Mouse (Mus musculus): ENCODE measurements at regions not wholly inside any gene's neighbourhood (a gene's known extent, or its start where the extent isn't known, plus 50 kb on each side); places are given as distances from the start of the nearest gene placed in this dataset.
A peak's percentile ranks its signal among the peaks of the same experiment; 100 is the strongest.

GRCm38 (mm10) chr14:72081473-72081872, 410.2 kb downstream of the Gm9195 start:
- no peak for DNase-seq

GRCm38 (mm10) chr14:72064111-72064812, 427.4 kb downstream of the Gm9195 start:
- DNase-seq: no peak

- no peak for DNase-seq
Observed at GRCm38 (mm10) chr14:72042881-72043236, 448.8 kb downstream of the Gm9195 start.

- no peak for DNase-seq
Observed at GRCm38 (mm10) chr14:72042112-72042880, 449.3 kb downstream of the Gm9195 start.

- no peak for DNase-seq
Observed at GRCm38 (mm10) chr14:72030396-72030795, 461.2 kb downstream of the Gm9195 start.

GRCm38 (mm10) chr14:72027362-72028020, 464.1 kb downstream of the Gm9195 start:
- no peak for DNase-seq

GRCm38 (mm10) chr14:72004371-72004770, 487.3 kb downstream of the Gm9195 start:
- DNase-seq: no peak

- DNase-seq: no peak
Observed at GRCm38 (mm10) chr14:72002205-72003138, 489.2 kb downstream of the Gm9195 start.

- DNase-seq: no peak
Observed at GRCm38 (mm10) chr14:71973016-71973415, 518.6 kb downstream of the Gm9195 start.

- no peak for DNase-seq
Observed at GRCm38 (mm10) chr14:71972521-71972920, 519.1 kb downstream of the Gm9195 start.

GRCm38 (mm10) chr14:71967646-71968045, 524.0 kb downstream of the Gm9195 start:
- DNase-seq: no peak

- DNase-seq: no peak
Observed at GRCm38 (mm10) chr14:71963389-71964169, 528.1 kb downstream of the Gm9195 start.

- DNase-seq: peak; percentile 1
Observed at GRCm38 (mm10) chr14:71948701-71949100, 542.9 kb downstream of the Gm9195 start.

- DNase-seq: no peak
Observed at GRCm38 (mm10) chr14:71937157-71937485, 554.5 kb downstream of the Gm9195 start.

- no peak for DNase-seq
Observed at GRCm38 (mm10) chr14:71936373-71937156, 555.1 kb downstream of the Gm9195 start.

GRCm38 (mm10) chr14:71915964-71916363, 575.7 kb downstream of the Gm9195 start:
- DNase-seq: no peak

- DNase-seq: no peak
Observed at GRCm38 (mm10) chr14:71910936-71911335, 580.7 kb downstream of the Gm9195 start.

GRCm38 (mm10) chr14:71895468-71895867, 596.2 kb downstream of the Gm9195 start:
- no peak for DNase-seq

- DNase-seq: no peak
Observed at GRCm38 (mm10) chr14:71894811-71895210, 596.8 kb downstream of the Gm9195 start.

GRCm38 (mm10) chr14:71893361-71893760, 598.3 kb downstream of the Gm9195 start:
- no peak for DNase-seq

GRCm38 (mm10) chr14:71891667-71892066, 600.0 kb downstream of the Gm9195 start:
- no peak for DNase-seq

All from cerebellum, adult 11 months (tissue).